Mouse (Mus musculus) CD4-positive, CD25-positive, alpha-beta regulatory T cell (primary cell): ENCODE data around the gene Casd1. TPM values are rescaled to one million over a fixed set of nuclear protein-coding genes. Genes with fewer than 3 reads are reported as not detected.

ENCODE experiments used
- polyA plus RNA-seq: library from polyadenylated mRNA; unstranded; fragments of 100-300 nt; shearing (Covaris generic); gene quantifications from one replicate; pipeline ENCODE4 v1.2.1, GENCODE M21; 2017

The Casd1 gene
- polyA plus RNA-seq: 39.0 TPM

GRCm38 (mm10) chr6:4600658-4601296 is at the start of gene Casd1:
TSS of gene Casd1 (plus strand) at chr6:4600839.

Other genes starting within 250 kb of the Casd1 start
- 0.20 TPM for gene Col1a2, start 96.0 kb upstream of the Casd1 start, polyA plus RNA-seq
- gene Sgce, start 146.4 kb downstream of the Casd1 start, polyA plus RNA-seq: 0.26 TPM
- gene Peg10, start 146.5 kb downstream of the Casd1 start, polyA plus RNA-seq: not detected